Mouse (Mus musculus) neutrophil, adult 5-6 weeks (primary cell): ENCODE measurements around the gene Abcd3. TPM values are rescaled to one million over a fixed set of nuclear protein-coding genes. Genes with fewer than 3 reads are reported as not detected.

ENCODE experiments used
- ATAC-seq: fragments of 151-379, 151-347 bp; 2 replicates; pipeline ENCODE4 v1.8.0; 2017; ENCODE audit warnings: mild to moderate bottlenecking, moderate TSS enrichment; ENCODE audit not compliant: insufficient number of reproducible peaks, poor library complexity, low FRiP score, severe bottlenecking; ENCODE audit errors: extremely low read depth
- total RNA-seq: library from RNA; stranded (forward); fragments of 200-1000 nt; gene quantifications from 2 replicates; pipeline ENCODE4 v1.2.3, GENCODE M21; 2017

Gene Abcd3
- total RNA-seq, result 11.2 and 13.4 TPM in 2 replicates

DNA sequence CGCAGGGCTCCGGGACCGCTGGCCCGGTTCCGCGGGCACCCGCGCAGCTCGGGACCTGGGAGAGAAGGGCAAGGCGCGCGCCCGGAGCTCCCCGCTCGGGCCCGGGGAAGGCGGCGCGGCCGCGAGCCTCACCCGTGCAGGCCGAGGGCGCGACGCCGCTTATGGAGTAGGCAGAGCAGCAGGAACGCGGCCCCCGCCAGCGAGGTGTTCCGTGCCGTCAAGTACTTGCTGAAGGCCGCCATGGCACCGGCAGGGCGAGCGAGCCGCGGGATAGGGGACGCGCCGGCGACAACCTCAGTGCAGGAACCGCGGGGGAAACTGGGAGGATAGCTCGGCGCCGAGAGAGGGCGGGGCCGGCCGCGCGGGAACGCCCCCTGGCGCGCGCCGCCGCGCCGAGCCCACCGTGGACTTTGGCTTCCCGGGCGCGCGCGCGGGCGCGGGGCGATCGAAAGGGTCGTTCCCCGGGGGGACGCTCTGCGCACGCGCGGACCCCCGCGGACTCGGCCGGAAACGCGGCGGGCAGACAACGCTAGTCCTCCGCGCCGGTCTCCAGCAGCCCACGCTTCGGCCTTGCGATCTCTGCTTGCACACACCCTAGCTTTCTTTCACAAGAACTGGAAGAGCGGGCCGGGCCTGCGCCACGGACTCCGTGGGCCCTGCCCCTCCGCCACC, at the start of gene Abcd3:
Gene Abcd3 (minus strand): TSS at position 426 of the 672 bp plus-strand sequence.
- ATAC-seq, result peak; percentile 55

- ATAC-seq, result no peak
Measured at GRCm38 (mm10) chr3:121859142-121859541, 44.0 kb upstream of the Abcd3 start.

DNA sequence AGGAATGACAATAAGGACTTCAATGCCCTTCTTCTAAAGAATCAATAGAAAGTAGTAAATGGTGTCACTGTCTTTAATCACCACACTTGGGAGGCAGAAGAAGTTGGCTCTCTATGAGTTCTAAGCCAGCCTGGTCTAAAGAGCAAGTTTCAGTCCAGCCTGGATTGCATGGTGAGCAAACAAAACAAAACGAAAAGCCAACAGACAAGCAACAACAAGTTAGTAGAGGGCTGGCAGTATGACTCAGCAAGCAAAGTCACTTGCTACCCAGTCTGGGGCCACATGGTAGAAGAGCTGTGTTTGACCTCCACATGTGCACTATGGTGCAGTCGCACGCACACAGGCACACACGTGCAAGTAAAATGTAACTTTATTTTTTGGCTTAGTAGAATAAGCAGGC, 41.0 kb upstream of the Abcd3 start:
- ATAC-seq, result no peak

GRCm38 (mm10) chr3:121853781-121854520, 38.8 kb upstream of the Abcd3 start:
- ATAC-seq, result no peak

DNA sequence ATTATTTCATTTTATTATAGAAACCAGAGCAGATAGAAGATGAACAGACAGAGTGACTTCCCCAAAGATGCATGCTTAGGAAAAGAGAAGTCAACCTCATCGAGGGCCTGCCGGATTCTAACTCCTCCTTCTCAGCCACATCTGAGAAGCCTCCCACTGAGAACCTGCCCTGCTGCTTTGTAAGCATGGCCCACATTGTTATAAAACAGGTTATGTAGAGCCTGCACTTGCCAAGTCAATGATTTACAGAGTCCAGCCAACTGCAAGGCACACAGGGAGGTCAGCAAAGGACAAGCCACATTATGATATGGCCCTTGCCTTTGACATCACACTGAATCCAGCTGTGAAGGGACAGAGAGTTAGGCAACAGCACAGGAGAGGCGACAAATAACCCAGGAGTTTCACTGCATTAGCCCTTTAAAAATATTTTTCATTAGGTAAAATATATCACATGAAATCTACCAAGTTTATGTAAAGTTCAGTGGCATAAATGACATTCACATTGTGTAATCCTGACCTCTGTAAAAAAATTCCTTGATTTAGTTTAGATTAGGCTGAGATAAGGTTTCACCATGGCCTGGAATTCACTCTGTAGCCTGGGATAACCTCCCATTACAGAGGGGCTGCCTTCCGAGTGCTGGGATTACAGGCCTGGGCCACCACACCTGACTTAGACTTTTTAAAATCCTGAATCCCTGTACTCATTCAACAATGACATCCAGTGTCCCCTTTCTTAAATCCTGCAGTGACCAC, 37.1 kb upstream of the Abcd3 start:
- ATAC-seq, result no peak

GRCm38 (mm10) chr3:121851006-121851405, 35.9 kb upstream of the Abcd3 start:
- ATAC-seq, result no peak

- ATAC-seq, result no peak
Measured at GRCm38 (mm10) chr3:121850381-121850780, 35.3 kb upstream of the Abcd3 start.

DNA sequence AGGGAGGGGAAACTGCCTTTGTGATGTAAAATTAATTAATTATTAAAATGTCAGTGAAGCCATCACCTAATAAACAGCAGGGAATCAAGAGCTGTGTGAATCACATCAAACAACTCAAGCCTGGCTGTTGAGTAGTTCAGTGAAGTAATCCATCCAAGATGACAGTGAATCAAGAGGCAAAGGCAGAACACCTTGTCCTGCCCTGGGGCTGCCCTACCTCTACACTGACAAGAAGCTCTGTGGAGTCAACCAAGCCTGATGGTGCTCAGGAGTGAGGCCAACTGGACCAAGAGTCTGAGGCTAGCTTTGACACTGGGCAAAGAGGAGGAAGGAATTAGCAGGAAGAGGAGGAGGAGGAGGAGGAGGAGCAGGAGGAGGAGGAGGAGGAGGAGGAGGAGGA, 32.2 kb upstream of the Abcd3 start:
- ATAC-seq, result no peak

DNA sequence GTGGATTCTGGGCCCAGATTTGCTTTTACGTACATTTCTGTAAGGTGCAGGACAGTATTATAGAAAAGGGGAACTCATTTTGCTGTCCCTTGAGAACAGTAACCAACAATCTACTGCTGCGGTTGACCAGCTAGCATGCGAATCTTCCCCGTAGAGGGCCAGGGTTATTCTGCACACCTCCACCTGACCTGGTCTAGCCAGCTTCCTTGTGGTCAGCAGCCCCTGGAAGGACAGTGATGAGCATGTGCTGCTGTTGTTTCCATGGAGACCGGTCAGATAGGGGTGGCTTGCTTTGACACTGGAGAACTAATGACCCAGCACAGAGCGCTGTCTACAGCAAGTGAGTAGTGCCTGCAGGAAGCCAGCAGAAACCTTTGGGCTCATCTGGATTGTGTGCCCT, 29.6 kb upstream of the Abcd3 start:
- ATAC-seq, result no peak

DNA sequence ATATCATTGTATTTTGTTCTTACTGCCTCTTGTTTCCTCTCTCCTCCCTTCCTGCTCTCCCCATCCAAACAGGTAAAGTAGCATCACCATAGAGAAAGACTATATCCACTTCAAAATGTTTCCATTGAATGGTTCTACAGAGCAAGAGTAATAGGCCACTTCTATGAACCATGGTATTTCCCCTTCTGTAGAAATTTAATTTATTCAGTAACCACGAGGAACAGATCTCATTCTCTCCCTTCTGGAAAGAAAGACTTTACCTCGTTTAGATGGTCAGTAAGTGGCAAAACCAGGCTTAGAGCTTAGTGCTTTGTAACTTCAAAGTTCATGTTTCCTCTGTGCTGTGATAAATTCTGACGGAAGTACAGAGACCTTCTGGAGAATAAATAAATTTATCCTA, 28.9 kb upstream of the Abcd3 start:
- ATAC-seq, result no peak

GRCm38 (mm10) chr3:121843254-121843653, 28.2 kb upstream of the Abcd3 start:
- no peak for ATAC-seq

DNA sequence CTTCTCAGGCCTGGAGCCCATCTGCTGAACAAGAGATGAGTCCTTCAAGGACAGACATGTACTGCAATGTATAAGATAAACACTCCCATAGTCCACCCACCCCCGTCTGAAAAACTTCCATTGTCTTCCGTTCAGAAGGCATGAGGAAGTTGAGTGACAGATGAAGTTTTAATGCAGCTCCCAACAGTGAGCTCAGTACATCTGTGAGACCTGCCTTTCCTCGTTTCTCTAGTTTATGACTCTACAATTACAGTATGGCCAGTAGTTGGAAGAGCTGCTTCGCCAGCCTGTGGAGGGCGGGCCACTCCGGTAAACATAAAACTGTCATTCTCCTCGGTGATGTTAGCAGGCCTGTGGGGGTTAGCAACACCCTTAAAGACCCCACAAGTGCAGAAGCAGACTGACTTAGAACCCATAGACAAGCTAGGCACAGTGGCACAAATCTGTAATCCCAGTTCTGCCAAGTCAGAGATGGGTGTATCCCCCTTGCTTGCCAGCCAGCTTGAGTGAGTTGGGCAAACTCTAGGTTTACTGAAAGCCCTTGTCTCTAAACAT, 27.3 kb upstream of the Abcd3 start:
- ATAC-seq, result no peak

DNA sequence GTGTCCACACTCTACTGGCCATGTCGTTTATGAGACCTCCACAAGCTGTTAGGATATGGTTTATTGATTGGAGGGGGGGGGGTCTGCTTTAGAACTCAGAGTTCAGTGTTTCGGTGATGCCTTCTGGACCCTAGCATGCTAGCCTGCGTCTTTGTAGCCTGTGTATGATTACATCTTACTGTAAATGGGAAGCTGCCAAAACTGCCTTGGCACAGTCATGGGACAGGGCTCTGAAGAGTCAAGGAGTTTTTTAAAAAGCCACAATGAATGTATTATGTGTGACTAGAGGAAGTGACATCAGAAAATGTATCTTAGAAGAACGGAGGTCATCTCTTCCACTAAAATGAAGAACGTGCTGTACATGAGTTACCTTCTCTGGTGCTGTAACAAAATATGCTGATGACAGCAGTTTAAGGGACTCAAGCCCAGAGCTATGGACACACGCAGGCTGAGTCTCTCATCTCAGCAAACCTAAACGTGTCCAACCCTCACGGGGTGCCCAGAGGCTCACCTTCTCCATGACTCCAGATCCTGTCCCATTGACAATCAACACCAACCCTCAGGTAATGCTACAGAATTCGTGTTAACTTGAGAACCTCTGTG, 26.4 kb upstream of the Abcd3 start:
- no peak for ATAC-seq

DNA sequence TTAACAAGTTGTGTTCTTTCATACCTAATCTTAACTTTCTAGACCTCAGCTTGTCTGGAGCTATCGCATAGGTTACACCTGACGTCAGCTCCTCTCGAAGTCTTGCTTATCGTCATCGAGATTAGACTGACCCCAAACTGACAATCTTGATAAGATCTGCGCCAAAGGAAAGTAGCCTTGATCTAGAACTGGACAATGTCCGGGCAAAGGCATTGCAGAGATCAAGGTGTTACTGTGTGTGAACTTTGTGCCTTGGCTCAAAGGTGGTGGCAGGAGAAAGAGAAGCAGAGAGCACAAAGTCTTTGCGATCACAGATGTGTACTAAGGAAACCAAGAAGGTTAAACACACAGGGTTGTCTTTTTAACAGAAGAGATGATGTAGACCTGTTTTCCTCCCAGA, 25.2 kb upstream of the Abcd3 start:
- no peak for ATAC-seq

- no peak for ATAC-seq
Measured at GRCm38 (mm10) chr3:121834732-121835131, 19.6 kb upstream of the Abcd3 start.

GRCm38 (mm10) chr3:121834250-121834649, 19.1 kb upstream of the Abcd3 start:
- ATAC-seq, result no peak

DNA sequence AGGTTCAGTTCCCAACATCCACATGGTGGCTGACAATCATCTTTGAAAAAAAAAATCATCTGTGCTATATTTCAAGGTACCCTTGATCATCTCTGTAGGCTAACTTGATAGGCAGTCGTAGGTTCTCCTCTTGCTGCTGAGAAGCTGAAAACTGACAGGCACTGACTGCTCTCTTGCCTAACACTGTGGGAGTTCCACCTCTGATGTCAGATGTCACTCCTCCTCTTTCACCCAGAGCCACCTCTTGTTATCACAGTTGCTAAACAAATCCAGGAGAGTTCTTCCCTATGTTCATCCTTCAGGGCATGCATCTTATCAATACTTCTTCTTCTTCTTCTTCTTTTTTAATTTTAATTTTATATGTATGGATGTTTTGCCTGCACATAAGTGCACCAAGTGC, 10.0 kb upstream of the Abcd3 start:
- no peak for ATAC-seq

DNA sequence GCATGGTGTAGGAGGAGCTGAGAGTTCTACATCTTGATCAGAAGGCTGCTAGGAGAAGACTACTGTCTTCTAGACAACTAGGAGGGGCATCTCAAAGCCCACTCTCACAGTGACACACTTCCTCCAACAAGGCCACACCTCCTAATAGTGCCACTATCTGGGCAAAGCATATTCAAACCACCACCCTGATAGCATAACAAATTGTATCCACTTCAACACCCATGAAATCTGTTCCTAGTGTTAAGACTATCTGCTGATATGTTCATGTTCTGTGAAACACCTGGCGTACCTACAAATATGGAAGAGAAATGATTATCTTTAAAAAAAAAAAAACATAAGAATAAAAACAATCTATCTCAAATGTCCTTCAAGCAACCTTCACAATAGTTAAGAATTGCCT, 9.2 kb upstream of the Abcd3 start:
- ATAC-seq, result no peak

DNA sequence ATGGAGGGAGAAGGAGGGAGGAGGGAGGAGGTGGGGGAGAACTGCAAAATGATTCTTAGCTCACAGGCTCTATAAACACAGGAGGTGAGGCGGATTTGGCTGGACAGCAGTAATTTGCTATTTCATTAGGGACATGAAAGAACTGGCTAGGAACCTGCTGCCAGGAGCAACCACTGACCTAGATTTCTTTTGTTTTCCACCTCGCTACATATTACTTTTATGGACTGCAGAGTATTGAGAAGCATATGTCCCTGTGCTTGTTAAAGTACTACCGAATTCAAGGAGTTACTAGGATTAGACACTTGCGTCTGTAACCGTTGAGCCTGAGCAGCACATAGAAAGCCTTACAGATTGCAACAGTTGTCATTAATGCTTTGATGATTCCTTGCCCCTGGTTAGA, 7.5 kb upstream of the Abcd3 start:
- ATAC-seq, result no peak
